Mouse (Mus musculus): ENCODE measurements around the gene Pknox1.
"Not testable (repeated sequence)": the region's sequence is repeated elsewhere in the genome, so short reads cannot be mapped to it uniquely, and the experiment has no call there.

Pknox1 gene

GRCm38 (mm10) chr17:31564015-31564857, at the start of gene Pknox1:
Gene Pknox1 (plus strand): TSS chr17:31564734.
- peak; percentile 100 for DNase-seq (ENCODE audit: low read depth, low spot score)

- DNase-seq (ENCODE audit: low read depth, low spot score), result no peak
Measured at GRCm38 (mm10) chr17:31519344-31519945, 45.1 kb upstream of the Pknox1 start.

GRCm38 (mm10) chr17:31519946-31520838, 44.3 kb upstream of the Pknox1 start, which contains the start of the genes Wdr4 and Ndufv3:
Gene Wdr4 (minus strand): TSS chr17:31519980.
Gene Ndufv3 (plus strand): TSS chr17:31520115.
- DNase-seq (ENCODE audit: low read depth, low spot score), result peak; percentile 98

- no peak for DNase-seq (ENCODE audit: low read depth, low spot score)
Measured at GRCm38 (mm10) chr17:31520895-31521294, 43.6 kb upstream of the Pknox1 start.

- no peak for DNase-seq (ENCODE audit: low read depth, low spot score)
Measured at GRCm38 (mm10) chr17:31521948-31522347, 42.6 kb upstream of the Pknox1 start.

- no peak for DNase-seq (ENCODE audit: low read depth, low spot score)
Measured at GRCm38 (mm10) chr17:31525114-31525513, 39.4 kb upstream of the Pknox1 start.

GRCm38 (mm10) chr17:31525816-31526215, 38.7 kb upstream of the Pknox1 start:
- no peak for DNase-seq (ENCODE audit: low read depth, low spot score)

GRCm38 (mm10) chr17:31529314-31529713, 35.2 kb upstream of the Pknox1 start:
- DNase-seq (ENCODE audit: low read depth, low spot score), result no peak

GRCm38 (mm10) chr17:31531441-31532158, 32.9 kb upstream of the Pknox1 start:
- no peak for DNase-seq (ENCODE audit: low read depth, low spot score)

- not testable (repeated sequence) for DNase-seq (ENCODE audit: low read depth, low spot score)
Measured at GRCm38 (mm10) chr17:31532331-31532730, 32.2 kb upstream of the Pknox1 start.

GRCm38 (mm10) chr17:31535358-31535757, 29.2 kb upstream of the Pknox1 start:
- no peak for DNase-seq (ENCODE audit: low read depth, low spot score)

- DNase-seq (ENCODE audit: low read depth, low spot score), result no peak
Measured at GRCm38 (mm10) chr17:31535871-31536629, 28.5 kb upstream of the Pknox1 start.

- no peak for DNase-seq (ENCODE audit: low read depth, low spot score)
Measured at GRCm38 (mm10) chr17:31540101-31540500, 24.4 kb upstream of the Pknox1 start.

GRCm38 (mm10) chr17:31540809-31541459, 23.6 kb upstream of the Pknox1 start:
- no peak for DNase-seq (ENCODE audit: low read depth, low spot score)

GRCm38 (mm10) chr17:31541460-31541831, 23.1 kb upstream of the Pknox1 start:
- DNase-seq (ENCODE audit: low read depth, low spot score), result no peak

- DNase-seq (ENCODE audit: low read depth, low spot score), result no peak
Measured at GRCm38 (mm10) chr17:31543574-31543973, 21.0 kb upstream of the Pknox1 start.

- no peak for DNase-seq (ENCODE audit: low read depth, low spot score)
Measured at GRCm38 (mm10) chr17:31546444-31547196, 17.9 kb upstream of the Pknox1 start.

GRCm38 (mm10) chr17:31547974-31548373, 16.6 kb upstream of the Pknox1 start:
- DNase-seq (ENCODE audit: low read depth, low spot score), result no peak

GRCm38 (mm10) chr17:31549389-31549788, 15.1 kb upstream of the Pknox1 start:
- DNase-seq (ENCODE audit: low read depth, low spot score), result no peak

All from embryo, embryonic 11.5 days (tissue).